Mouse (Mus musculus) liver, adult 2 months (tissue): ENCODE results near the gene Lmln.

Experiments
- CTCF ChIP-seq: fragments of 200-500 bp; IDR thresholded peaks from 2 replicates; pipeline ENCODE4 v1.5.1; 2011; ENCODE audit warnings: low read depth, low read length, control low read depth
- POLR2A ChIP-seq: fragments of 200-500 bp; IDR thresholded peaks from 2 replicates; pipeline ENCODE4 v1.6.1; 2011; ENCODE audit warnings: low read length, control low read depth; ENCODE audit not compliant: insufficient read depth; ENCODE audit errors: extremely low read depth

DNA sequence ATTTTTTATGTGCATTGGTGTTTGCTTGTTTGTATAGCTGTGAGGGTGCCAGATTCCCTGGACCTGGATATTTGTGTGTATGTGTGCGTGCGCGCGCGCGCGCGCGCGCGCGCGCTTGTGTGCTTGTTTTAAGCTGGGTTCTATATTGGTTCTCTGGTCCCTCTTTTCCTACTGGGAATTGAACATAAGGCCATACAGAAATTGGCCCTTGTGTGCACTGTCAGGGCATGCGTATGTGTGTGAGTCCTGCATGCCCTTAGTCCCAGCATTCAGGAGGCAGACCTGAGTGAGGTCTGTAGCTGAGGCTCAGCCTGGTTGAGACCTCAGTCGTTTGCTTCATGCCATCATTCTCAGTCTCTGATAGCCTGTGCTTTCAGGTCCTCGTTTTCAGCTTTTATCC is 4.3 kb upstream of the Lmln start:
- TF ChIP-seq CTCF (no peak), POLR2A (no peak)
